Mouse (Mus musculus) midbrain, embryonic 10.5 days (tissue): ENCODE data around the gene Vsig10l. TPM values are rescaled to one million over a fixed set of nuclear protein-coding genes. Genes with fewer than 3 reads are reported as not detected.

Experiments used
- DNase-seq: peaks from one replicate; pipeline ENCODE4 v3.0.0-alpha.2; 2017; ENCODE audit warnings: low spot score
- H3K27ac ChIP-seq: fragments of 300-500 bp; sonication (generic); replicated peaks from 2 replicates; pipeline ENCODE4 v1.5.1; 2016; ENCODE audit warnings: mild to moderate bottlenecking
- H3K27me3 ChIP-seq: fragments of 300-500 bp; sonication (generic); 2 replicates; pipeline ENCODE4 v1.6.1; 2016; ENCODE audit warnings: low read depth, mild to moderate bottlenecking; ENCODE audit not compliant: poor library complexity, severe bottlenecking
- H3K36me3 ChIP-seq: fragments of 300-500 bp; sonication (generic); 2 replicates; pipeline ENCODE4 v1.6.1; 2016; ENCODE audit warnings: mild to moderate bottlenecking, moderate library complexity
- H3K4me1 ChIP-seq: fragments of 300-500 bp; sonication (generic); 2 replicates; pipeline ENCODE4 v1.6.1; 2016
- H3K4me3 ChIP-seq: fragments of 300-500 bp; sonication (generic); 2 replicates; pipeline ENCODE4 v1.5.1; 2016; ENCODE audit warnings: mild to moderate bottlenecking, moderate library complexity
- H3K9me3 ChIP-seq: fragments of 300-500 bp; sonication (generic); replicated peaks from 2 replicates; pipeline ENCODE4 v1.6.1; 2016; ENCODE audit warnings: mild to moderate bottlenecking
- WGBS: fragments of 180-500 bp; shearing (Covaris S2); methylation state at CpG from one replicate; pipeline ENCODE4 v1.1.7; 2016; 5-methylcytosine and 5-hydroxymethylcytosine counted together
- microRNA-seq: library from miRNA; unstranded; fragments of <30 nt; microRNA quantifications from one replicate; pipeline ENCODE4, GENCODE M21; 2017
- polyA plus RNA-seq: library from polyadenylated mRNA; unstranded; fragments of >200 nt; fragmentation: Nextera tagmentation; extraction: Ambion mirVana; gene quantifications from 2 replicates; pipeline ENCODE4 v1.2.1, GENCODE M21; 2016

Vsig10l gene
- polyA plus RNA-seq, 1 experiment from 2014 or later = 2.2 TPM

GRCm38 (mm10) chr7:43495343-43496021 lies 32.5 kb downstream of the Vsig10l start:
- Histone ChIP-seq H3K27me3 (0 out of 2 replicates have a peak, but pooled peaks cover 7% of the 10 kb centered on the region), H3K4me1 (peaks cover 10% of the 10 kb centered on the region), H3K9me3 (no peaks in the 10 kb centered on the region), H3K4me3 (0 out of 2 replicates have a peak overlapping the region, but pooled peaks have one; percentile 5), H3K36me3 (no peaks in the 10 kb centered on the region), H3K27ac (no peak overlapping the region)
- WGBS = 17% methylated on average over 21 of the region's 21 CpGs
- peak; percentile 59 for DNase-seq

- WGBS = 60% methylated on average over 4 of the region's 4 CpGs
- H3K27me3 ChIP-seq = no peaks in the 10 kb centered on the region
These were observed 48.9 kb downstream of the Vsig10l start for GRCm38 (mm10) chr7:43511707-43512478.

GRCm38 (mm10) chr7:43512519-43512918 lies 49.6 kb downstream of the Vsig10l start:
- Histone ChIP-seq H3K27ac (no peak overlapping the region), H3K27me3 (no peaks in the 10 kb centered on the region)
- WGBS = 72% methylated on average over 4 of the region's 4 CpGs

More at GRCm38 (mm10) chr7:43511707-43512478, 48.9 kb downstream of the Vsig10l start:
- H3K27ac ChIP-seq = no peak overlapping the region
- no peak overlapping the region for H3K4me3 ChIP-seq
- no peaks in the 10 kb centered on the region; the same call in 1 of the 2 replicates for H3K4me1 ChIP-seq
- no peaks in the 10 kb centered on the region for H3K36me3 ChIP-seq
- no peak for DNase-seq
- H3K9me3 ChIP-seq = no peaks in the 10 kb centered on the region

GRCm38 (mm10) chr7:43515076-43515475 lies 52.1 kb downstream of the Vsig10l start:
- Histone ChIP-seq H3K27ac (no peak overlapping the region), H3K36me3 (no peaks in the 10 kb centered on the region), H3K4me1 (no peaks in the 10 kb centered on the region; the same call in 1 of the 2 replicates), H3K9me3 (no peaks in the 10 kb centered on the region), H3K4me3 (no peak overlapping the region), H3K27me3 (no peaks in the 10 kb centered on the region)
- 86% methylated on average over 5 of the region's 5 CpGs for WGBS
- DNase-seq = no peak

More at GRCm38 (mm10) chr7:43512519-43512918, 49.6 kb downstream of the Vsig10l start:
- H3K9me3 ChIP-seq = no peaks in the 10 kb centered on the region
- no peak for DNase-seq
- no peak overlapping the region for H3K4me3 ChIP-seq
- no peaks in the 10 kb centered on the region for H3K36me3 ChIP-seq
- H3K4me1 ChIP-seq = no peaks in the 10 kb centered on the region; the same call in 1 of the 2 replicates

GRCm38 (mm10) chr7:43518341-43518740 lies 55.4 kb downstream of the Vsig10l start:
- no peak overlapping the region for H3K4me3 ChIP-seq
- WGBS = 90% methylated on average over 15 of the region's 15 CpGs
- no peaks in the 10 kb centered on the region for H3K27me3 ChIP-seq
- H3K9me3 ChIP-seq = no peaks in the 10 kb centered on the region
- DNase-seq = no peak
- H3K27ac ChIP-seq = no peak overlapping the region
- no peaks in the 10 kb centered on the region for H3K36me3 ChIP-seq
- H3K4me1 ChIP-seq = no peaks in the 10 kb centered on the region; the same call in 1 of the 2 replicates

Small RNA genes lying within 50 kb of the gene (microRNA-seq; reads per million reads assigned to microRNA genes)
- 1.5 reads per million for gene Mir7051

Other genes starting within 250 kb of the Vsig10l start
- 10.5 and 11.2 TPM in 2 replicates for gene Zfp715, start 149.9 kb upstream of the Vsig10l start, polyA plus RNA-seq
- gene Siglecf, start 111.8 kb upstream of the Vsig10l start, polyA plus RNA-seq = 0.09 and 0.29 TPM in 2 replicates
- 0.07 and 0.09 TPM in 2 replicates for gene Siglecg, start 54.9 kb upstream of the Vsig10l start, polyA plus RNA-seq
- 0.14 and 0.15 TPM in 2 replicates for gene Lim2, start 35.5 kb upstream of the Vsig10l start, polyA plus RNA-seq
- not detected in 2 replicates for gene Nkg7, start 26.1 kb upstream of the Vsig10l start, polyA plus RNA-seq
- not detected in 2 replicates for gene Cldnd2, start 22.4 kb upstream of the Vsig10l start, polyA plus RNA-seq
- 246 and 264 TPM in 2 replicates for gene Etfb, start 19.1 kb upstream of the Vsig10l start, polyA plus RNA-seq
- gene Gm45233, start 19.0 kb upstream of the Vsig10l start, polyA plus RNA-seq = not detected in 2 replicates
- gene Iglon5, start 26.9 kb downstream of the Vsig10l start, polyA plus RNA-seq = 0.70 and 2.0 TPM in 2 replicates
- gene 4931406B18Rik, start 42.8 kb downstream of the Vsig10l start, polyA plus RNA-seq = not detected in 2 replicates
- 0.83 and 1.0 TPM in 2 replicates for gene Cd33, start 81.3 kb downstream of the Vsig10l start, polyA plus RNA-seq
- gene Zfp658, start 99.1 kb downstream of the Vsig10l start, polyA plus RNA-seq = 4.7 and 5.9 TPM in 2 replicates
- gene Zfp719, start 116.5 kb downstream of the Vsig10l start, polyA plus RNA-seq = 14.6 and 16.6 TPM in 2 replicates
- gene Zfp819, start 144.0 kb downstream of the Vsig10l start, polyA plus RNA-seq = 0.87 and 1.6 TPM in 2 replicates
- not detected in 2 replicates for gene Ceacam18, start 171.6 kb downstream of the Vsig10l start, polyA plus RNA-seq
- gene Siglece, start 197.0 kb downstream of the Vsig10l start, polyA plus RNA-seq = 0.16 and 0.66 TPM in 2 replicates
- 17.4 and 17.5 TPM in 2 replicates for gene Ctu1, start 208.9 kb downstream of the Vsig10l start, polyA plus RNA-seq
- not detected in 2 replicates for gene Klk14, start 227.3 kb downstream of the Vsig10l start, polyA plus RNA-seq
- 0.21 and 0.33 TPM in 2 replicates for gene Klk13, start 249.4 kb downstream of the Vsig10l start, polyA plus RNA-seq